Mouse (Mus musculus): ENCODE measurements around the gene S100a4. TPM values are rescaled to one million over a fixed set of nuclear protein-coding genes. Genes with fewer than 3 reads are reported as not detected.

Gene S100a4
- polyA plus RNA-seq, 1 experiment from 2014 or later: 24.9 TPM

DNA sequence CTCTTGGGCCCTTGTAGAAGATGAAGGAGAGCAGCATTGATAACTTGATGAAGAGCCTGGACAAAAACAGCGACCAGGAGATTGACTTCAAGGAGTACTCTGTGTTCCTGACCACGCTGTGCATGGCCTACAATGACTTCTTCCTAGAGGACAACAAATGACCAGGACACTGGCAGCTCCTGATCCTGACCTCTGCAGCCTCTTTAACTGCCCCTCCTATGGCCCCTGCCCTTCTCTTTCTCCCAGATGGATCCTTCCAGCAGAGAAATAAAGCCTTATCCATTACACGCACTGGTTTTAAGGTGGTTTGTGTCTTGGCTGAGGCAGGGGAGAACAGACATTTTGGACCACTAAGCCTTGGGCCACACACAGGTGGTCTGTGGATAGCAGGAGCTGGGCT is 7.9 kb downstream of the S100a4 start:
- no peak for ATAC-seq (ENCODE audit: insufficient number of reproducible peaks, low FRiP score, low TSS enrichment, low read depth)
- Histone ChIP-seq H3K4me1 (peaks cover 40% of the 10 kb centered on the region), H3K27me3 (no peaks in the 10 kb centered on the region), H3K36me3 (no peaks in the 10 kb centered on the region), H3K4me3 (replicated peaks) (no peak overlapping the region), H3K27ac (replicated peaks) (no peak overlapping the region), H3K9me3 (replicated peaks) (no peaks in the 10 kb centered on the region), H3K9ac (no peak overlapping the region), H3K4me2 (replicated peaks) (no peak overlapping the region)
- 87% methylated on average over 3 of the region's 3 CpGs for WGBS

DNA sequence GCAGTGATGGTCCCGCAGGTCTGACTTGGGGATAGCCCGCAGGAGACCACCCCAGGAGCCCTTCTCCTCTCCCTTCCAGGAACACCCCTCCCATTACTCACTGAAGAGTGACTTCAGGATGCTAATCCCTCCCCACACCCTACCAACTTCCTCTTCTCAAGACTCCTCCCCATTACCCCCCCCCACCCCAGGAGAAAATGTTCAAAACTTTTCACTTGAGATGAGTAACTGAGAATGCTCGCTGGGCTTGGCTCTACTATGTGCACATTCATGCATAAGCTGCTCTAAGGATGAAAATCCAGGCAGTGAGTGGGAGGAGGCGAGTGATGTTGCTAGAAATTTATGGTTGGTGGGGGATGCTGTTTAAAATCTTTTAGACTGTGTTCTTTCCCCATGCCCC is 8.5 kb downstream of the S100a4 start:
- no peak overlapping the region for H3K4me2 ChIP-seq (replicated peaks)
- ATAC-seq (ENCODE audit: insufficient number of reproducible peaks, low FRiP score, low TSS enrichment, low read depth): no peak
- H3K4me1 ChIP-seq: peaks cover 40% of the 10 kb centered on the region
- H3K27me3 ChIP-seq: no peaks in the 10 kb centered on the region
- WGBS: 59% methylated on average over 4 of the region's 4 CpGs
- no peaks in the 10 kb centered on the region for H3K9me3 ChIP-seq (replicated peaks)
- H3K27ac ChIP-seq (replicated peaks): 0 out of 2 replicates have a peak overlapping the region, but pooled peaks have one; percentile 44
- H3K4me3 ChIP-seq (replicated peaks): no peak overlapping the region
- no peaks in the 10 kb centered on the region for H3K36me3 ChIP-seq
- no peak overlapping the region for H3K9ac ChIP-seq

DNA sequence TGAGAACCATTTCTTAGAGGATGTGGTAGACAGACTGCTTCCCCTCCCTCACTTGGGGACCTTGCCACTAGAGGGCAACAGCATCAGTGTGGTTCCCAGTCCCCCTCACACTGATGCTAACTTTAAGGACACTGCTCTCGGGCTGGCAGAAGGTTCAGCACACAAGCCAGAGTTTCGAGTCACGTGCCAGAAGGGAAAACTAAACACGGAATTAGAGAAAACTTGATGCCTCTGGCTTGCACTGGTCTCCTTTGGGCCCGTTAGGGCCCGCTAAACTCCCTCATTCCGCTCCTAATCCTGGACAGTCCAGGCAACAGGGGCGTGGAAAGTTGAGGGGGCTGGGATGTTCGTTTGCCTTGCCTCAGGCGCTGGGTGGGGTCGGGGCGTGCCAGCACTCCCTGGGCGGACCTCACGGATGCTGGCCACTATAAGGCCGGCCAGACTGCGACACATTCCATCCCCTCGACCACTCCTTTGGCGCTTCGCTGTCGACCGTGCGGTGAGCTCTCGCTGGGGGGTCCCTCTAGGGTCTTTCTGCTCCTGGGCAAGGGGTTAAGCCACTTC is 9.2 kb downstream of the S100a4 start, which contains the start of gene S100a6:
Gene S100a6, plus strand, starts transcription at position 155 of the 564 bp plus-strand sequence.
- peak; percentile 76 for ATAC-seq (ENCODE audit: insufficient number of reproducible peaks, low FRiP score, low TSS enrichment, low read depth)
- H3K9ac ChIP-seq: no peak within 1 kb of the TSS
- WGBS: 1% methylated on average over 23 of the region's 23 CpGs
- peak within 1 kb of the TSS; percentile 44 for H3K4me3 ChIP-seq (replicated peaks)
- H3K27ac ChIP-seq (replicated peaks): peak within 1 kb of the TSS; percentile 44; the same call in 1 of the 2 replicates
- H3K27me3 ChIP-seq: no peaks in the 10 kb centered on the region
- H3K36me3 ChIP-seq: no peaks in the 10 kb centered on the region
- H3K4me1 ChIP-seq: peaks cover 35% of the 10 kb centered on the region
- H3K4me2 ChIP-seq (replicated peaks): peak within 1 kb of the TSS; percentile 74
- H3K9me3 ChIP-seq (replicated peaks): no peaks in the 10 kb centered on the region

DNA sequence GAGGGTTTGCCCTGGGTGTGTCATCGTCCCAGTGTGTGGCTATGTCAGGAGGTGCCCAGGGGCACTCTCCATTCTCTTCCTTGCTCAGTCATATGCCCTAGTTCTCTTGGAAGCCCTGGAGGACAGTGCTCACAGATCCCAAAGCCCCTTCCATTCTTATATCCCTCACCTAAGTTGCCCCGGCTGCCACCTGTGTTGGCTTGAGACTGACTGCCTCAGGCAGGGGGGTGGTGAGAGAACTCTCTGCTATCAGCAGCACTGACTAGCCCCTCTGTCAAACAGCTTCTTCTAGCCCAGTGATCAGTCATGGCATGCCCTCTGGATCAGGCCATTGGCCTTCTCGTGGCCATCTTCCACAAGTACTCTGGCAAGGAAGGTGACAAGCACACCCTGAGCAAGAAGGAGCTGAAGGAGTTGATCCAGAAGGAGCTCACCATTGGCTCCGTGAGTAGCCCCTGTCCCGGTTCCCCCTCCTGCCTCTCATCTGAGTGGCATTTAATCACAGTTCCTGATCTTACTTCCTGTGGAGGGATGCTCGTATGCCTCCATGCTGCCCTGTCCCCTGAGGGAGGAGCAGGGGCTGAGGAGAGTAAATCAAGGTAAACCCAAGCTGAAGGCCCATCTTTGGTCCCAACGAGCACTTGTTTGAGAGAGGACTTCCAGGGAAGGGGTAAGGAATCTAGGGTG is 10.0 kb downstream of the S100a4 start:
- Histone ChIP-seq H3K36me3 (no peaks in the 10 kb centered on the region), H3K27ac (replicated peaks) (peak overlapping the region; percentile 44; the same call in 1 of the 2 replicates), H3K4me2 (replicated peaks) (peak overlapping the region; percentile 74), H3K27me3 (no peaks in the 10 kb centered on the region), H3K4me1 (peaks cover 35% of the 10 kb centered on the region), H3K9ac (no peak overlapping the region), H3K4me3 (replicated peaks) (peak overlapping the region; percentile 44), H3K9me3 (replicated peaks) (no peaks in the 10 kb centered on the region)
- ATAC-seq (ENCODE audit: insufficient number of reproducible peaks, low FRiP score, low TSS enrichment, low read depth): no peak
- 47% methylated on average over 7 of the region's 7 CpGs for WGBS

DNA sequence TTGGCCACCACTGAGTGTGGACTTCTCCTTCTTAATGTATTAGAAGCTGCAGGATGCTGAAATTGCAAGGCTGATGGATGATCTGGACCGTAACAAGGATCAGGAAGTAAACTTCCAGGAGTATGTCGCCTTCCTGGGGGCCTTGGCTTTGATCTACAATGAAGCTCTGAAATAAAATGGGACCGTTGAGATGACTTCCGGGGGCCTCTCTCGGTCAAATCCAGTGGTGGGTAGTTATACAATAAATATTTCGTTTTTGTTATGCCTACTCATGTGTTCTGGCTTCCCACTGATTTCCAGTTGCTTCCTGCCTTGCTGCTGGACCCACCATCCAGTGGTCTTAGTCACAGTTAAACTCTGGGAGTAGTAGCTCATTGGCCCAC is 10.6 kb downstream of the S100a4 start:
- no peak overlapping the region for H3K27ac ChIP-seq (replicated peaks)
- H3K4me1 ChIP-seq: peaks cover 35% of the 10 kb centered on the region
- H3K9ac ChIP-seq: no peak overlapping the region
- H3K27me3 ChIP-seq: no peaks in the 10 kb centered on the region
- H3K4me2 ChIP-seq (replicated peaks): peak overlapping the region; percentile 74
- no peaks in the 10 kb centered on the region for H3K36me3 ChIP-seq
- no peak for ATAC-seq (ENCODE audit: insufficient number of reproducible peaks, low FRiP score, low TSS enrichment, low read depth)
- no peaks in the 10 kb centered on the region for H3K9me3 ChIP-seq (replicated peaks)
- H3K4me3 ChIP-seq (replicated peaks): peak overlapping the region; percentile 44
- 85% methylated on average over 6 of the region's 6 CpGs for WGBS

DNA sequence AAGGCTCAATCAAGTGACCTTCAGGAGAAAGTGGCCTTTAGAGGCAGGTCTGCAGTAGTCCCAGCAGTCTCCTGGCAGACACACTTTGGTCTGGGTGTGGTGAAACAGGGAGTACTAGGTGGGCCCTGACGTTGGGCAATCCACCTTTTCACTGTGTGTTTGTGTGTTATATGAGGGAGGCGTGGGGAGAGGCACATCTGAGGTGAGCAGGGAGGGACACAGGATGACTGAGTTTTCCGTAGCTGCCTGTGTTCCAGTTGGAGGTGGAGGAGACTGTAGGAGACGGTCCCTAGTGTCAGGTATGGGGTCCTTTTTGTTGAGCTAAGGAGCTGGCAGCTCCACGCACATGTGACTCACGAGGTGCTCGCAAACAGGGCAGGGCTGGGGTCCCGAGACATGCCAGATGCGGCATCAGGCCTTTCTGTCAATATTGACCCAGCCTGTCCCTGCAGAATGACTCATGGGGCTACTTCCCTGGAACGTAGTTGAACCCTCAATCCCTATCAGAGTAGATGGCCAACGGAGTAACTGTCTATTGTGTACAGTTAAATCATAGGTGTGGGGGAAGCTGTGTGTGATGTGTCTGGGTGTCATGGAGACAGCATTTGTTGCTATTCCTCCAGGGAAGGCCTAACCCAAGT is 11.2 kb downstream of the S100a4 start:
- Histone ChIP-seq H3K27me3 (no peaks in the 10 kb centered on the region), H3K27ac (replicated peaks) (no peak overlapping the region), H3K9ac (no peak overlapping the region), H3K9me3 (replicated peaks) (no peaks in the 10 kb centered on the region), H3K4me1 (peaks cover 35% of the 10 kb centered on the region), H3K4me2 (replicated peaks) (peak overlapping the region; percentile 74), H3K36me3 (no peaks in the 10 kb centered on the region), H3K4me3 (replicated peaks) (peak overlapping the region; percentile 44; the same call in 1 of the 2 replicates)
- 0 out of 2 replicates have a peak, but pooled peaks have one; percentile 8 for ATAC-seq (ENCODE audit: insufficient number of reproducible peaks, low FRiP score, low TSS enrichment, low read depth)
- WGBS: 77% methylated on average over 11 of the region's 11 CpGs

DNA sequence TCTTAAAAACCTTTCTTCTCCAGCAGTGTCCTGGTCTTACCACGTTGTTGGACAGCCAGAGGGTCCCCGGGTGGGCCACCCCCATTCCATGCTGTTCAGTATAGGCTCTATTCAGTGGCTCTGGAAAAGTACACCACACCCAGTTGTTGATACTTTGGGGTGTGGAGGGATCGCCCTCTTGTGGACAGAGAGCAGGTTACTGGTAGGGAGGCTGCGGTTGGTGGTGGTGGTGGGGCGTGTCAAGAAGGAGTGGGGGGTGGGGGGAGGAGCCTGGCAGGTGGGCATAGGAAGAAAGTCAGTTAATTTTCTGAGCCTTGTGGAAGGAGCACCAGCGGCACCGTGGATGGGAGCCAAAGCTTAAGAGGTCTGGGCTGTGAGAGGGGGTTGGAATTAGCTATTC is 11.8 kb downstream of the S100a4 start:
- Histone ChIP-seq H3K4me3 (replicated peaks) (no peak overlapping the region), H3K9ac (no peak overlapping the region), H3K4me1 (peaks cover 35% of the 10 kb centered on the region), H3K4me2 (replicated peaks) (peak overlapping the region; percentile 74), H3K27me3 (no peaks in the 10 kb centered on the region), H3K36me3 (no peaks in the 10 kb centered on the region), H3K9me3 (replicated peaks) (no peaks in the 10 kb centered on the region), H3K27ac (replicated peaks) (no peak overlapping the region)
- WGBS: 5% methylated on average over 7 of the region's 7 CpGs
- peak; percentile 71 for ATAC-seq (ENCODE audit: insufficient number of reproducible peaks, low FRiP score, low TSS enrichment, low read depth)

DNA sequence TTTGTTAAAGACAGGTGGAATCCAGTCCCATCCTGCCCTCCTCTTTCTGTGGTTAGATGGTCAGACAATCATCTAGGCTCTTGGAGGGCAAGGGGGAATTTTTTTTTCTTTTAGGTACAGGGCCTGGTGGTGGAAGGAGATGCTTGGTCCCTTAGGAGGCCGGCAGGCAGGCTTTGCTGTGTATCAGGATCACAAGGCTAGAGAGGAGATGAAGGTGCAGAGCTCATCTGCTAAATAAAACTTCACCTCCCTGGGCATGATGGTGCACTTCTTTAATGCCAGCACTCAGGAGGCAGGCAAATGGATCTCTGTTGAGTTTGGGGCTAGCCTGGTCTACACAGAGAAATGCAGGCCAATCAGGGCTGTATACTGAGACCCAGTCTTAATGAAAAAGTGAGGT is 12.3 kb downstream of the S100a4 start:
- 75% methylated on average over 1 of the region's 1 CpGs for WGBS
- Histone ChIP-seq H3K9ac (no peak overlapping the region), H3K36me3 (no peaks in the 10 kb centered on the region), H3K4me2 (replicated peaks) (0 out of 2 replicates have a peak overlapping the region, but pooled peaks have one; percentile 74), H3K27me3 (no peaks in the 10 kb centered on the region), H3K4me3 (replicated peaks) (no peak overlapping the region), H3K27ac (replicated peaks) (no peak overlapping the region), H3K9me3 (replicated peaks) (no peaks in the 10 kb centered on the region), H3K4me1 (peaks cover 35% of the 10 kb centered on the region)
- ATAC-seq (ENCODE audit: insufficient number of reproducible peaks, low FRiP score, low TSS enrichment, low read depth): no peak

DNA sequence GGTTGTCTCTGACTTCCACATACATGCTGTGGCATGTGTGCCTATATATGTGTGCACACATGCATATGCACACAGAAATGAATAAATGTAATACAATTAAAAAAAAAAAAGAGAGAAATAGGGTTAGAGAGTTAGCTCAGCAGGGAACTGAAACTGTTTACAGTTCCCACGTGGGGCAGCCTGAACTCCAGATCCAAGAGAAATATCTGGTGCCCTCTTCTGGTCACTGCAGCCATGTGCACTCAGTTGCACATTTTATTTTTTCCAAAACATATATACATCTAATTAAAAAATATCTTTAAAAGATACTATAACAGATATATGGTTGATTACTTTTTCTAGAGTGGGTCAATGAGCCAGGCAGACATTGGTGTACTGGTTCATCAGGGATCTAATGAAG is 14.0 kb downstream of the S100a4 start:
- H3K4me2 ChIP-seq (replicated peaks): no peak overlapping the region
- WGBS: 15% methylated on average over 1 of the region's 1 CpGs
- no peak overlapping the region for H3K4me3 ChIP-seq (replicated peaks)
- no peak for ATAC-seq (ENCODE audit: insufficient number of reproducible peaks, low FRiP score, low TSS enrichment, low read depth)
- no peak overlapping the region for H3K27ac ChIP-seq (replicated peaks)
- H3K27me3 ChIP-seq: no peaks in the 10 kb centered on the region
- no peaks in the 10 kb centered on the region for H3K36me3 ChIP-seq
- H3K9me3 ChIP-seq (replicated peaks): no peaks in the 10 kb centered on the region
- peaks cover 29% of the 10 kb centered on the region for H3K4me1 ChIP-seq
- no peak overlapping the region for H3K9ac ChIP-seq

DNA sequence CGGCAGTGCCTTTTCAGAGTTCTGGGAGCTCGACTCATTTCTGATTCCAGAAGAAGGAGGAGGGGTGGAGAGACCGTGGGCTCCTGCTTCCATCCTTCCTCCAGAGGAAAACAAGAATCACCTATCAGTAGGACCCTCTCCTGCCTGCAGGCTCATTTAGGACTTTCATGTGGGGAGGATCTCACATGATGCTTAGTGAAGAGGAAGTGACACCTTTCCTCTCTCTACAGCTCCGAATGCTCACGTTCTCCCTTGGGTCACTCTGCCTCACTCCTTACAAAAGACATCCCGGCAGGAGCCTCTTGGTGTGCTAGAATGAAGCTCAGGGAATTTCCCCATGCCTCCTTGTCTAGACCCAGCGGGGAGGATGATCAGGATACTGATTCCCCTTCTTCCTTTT is 18.0 kb downstream of the S100a4 start:
- Histone ChIP-seq H3K27me3 (no peaks in the 10 kb centered on the region), H3K9me3 (replicated peaks) (no peaks in the 10 kb centered on the region), H3K36me3 (no peaks in the 10 kb centered on the region), H3K4me1 (peaks cover 16% of the 10 kb centered on the region), H3K4me3 (replicated peaks) (no peak overlapping the region), H3K27ac (replicated peaks) (no peak overlapping the region), H3K9ac (no peak overlapping the region), H3K4me2 (replicated peaks) (no peak overlapping the region)
- 57% methylated on average over 7 of the region's 7 CpGs for WGBS
- no peak for ATAC-seq (ENCODE audit: insufficient number of reproducible peaks, low FRiP score, low TSS enrichment, low read depth)

DNA sequence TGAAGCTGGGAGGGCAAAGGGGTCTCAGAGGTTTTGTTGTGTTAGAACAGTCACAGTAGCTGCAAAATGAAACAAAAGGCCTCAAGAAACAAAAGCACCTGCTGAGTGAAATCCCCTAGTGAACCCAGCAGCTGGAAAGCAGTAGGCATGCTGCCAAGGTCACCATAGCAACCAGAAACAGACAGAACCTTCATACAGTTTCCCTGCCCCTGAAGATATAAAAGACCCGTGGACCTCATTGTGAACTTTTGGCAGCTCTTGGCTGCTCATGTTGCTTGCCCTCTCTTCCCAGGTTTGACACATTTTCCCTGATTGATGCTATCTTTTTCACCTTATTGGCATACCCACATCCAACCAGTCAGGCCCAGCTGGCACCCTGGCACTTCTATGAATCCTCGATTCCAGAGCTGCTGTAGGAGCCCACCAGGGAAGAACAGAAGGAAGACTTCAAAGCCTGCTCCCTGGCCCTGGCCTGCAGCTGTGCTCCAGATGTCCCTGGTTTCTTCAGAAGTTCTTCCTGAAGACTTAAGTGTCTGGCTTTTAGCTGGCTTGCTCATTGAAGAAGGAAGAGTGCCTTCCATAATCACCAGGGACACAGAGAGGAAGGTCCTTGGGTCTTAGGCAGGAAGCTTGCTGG is 20.0 kb downstream of the S100a4 start:
- Histone ChIP-seq H3K4me1 (peaks cover 16% of the 10 kb centered on the region), H3K9ac (no peak overlapping the region), H3K27ac (replicated peaks) (no peak overlapping the region; the same call in 1 of the 2 replicates), H3K4me3 (replicated peaks) (no peak overlapping the region), H3K9me3 (replicated peaks) (no peaks in the 10 kb centered on the region), H3K27me3 (no peaks in the 10 kb centered on the region), H3K4me2 (replicated peaks) (no peak overlapping the region), H3K36me3 (no peaks in the 10 kb centered on the region)
- WGBS: 7% methylated on average over 2 of the region's 2 CpGs
- peak; percentile 44; the same call in 1 of the 2 replicates for ATAC-seq (ENCODE audit: insufficient number of reproducible peaks, low FRiP score, low TSS enrichment, low read depth)
